Mouse (Mus musculus) thymus, postnatal 14 days (tissue): ENCODE results near the gene Nsmce1.

Source experiments
- DNase-seq: peaks from one replicate; pipeline ENCODE4 v3.0.0; 2021

Gene Nsmce1

GRCm38 (mm10) chr7:125488706-125489105 lies 2.7 kb downstream of the Nsmce1 start:
- DNase-seq = peak; percentile 57

GRCm38 (mm10) chr7:125487126-125487525 lies 4.3 kb downstream of the Nsmce1 start:
- DNase-seq = peak; percentile 69

GRCm38 (mm10) chr7:125486121-125486630 lies 5.2 kb downstream of the Nsmce1 start:
- peak; percentile 44 for DNase-seq

- DNase-seq = no peak
Measured at GRCm38 (mm10) chr7:125484791-125485190, 6.6 kb downstream of the Nsmce1 start.

GRCm38 (mm10) chr7:125482886-125483285 lies 8.5 kb downstream of the Nsmce1 start:
- DNase-seq = no peak

- DNase-seq = no peak
Measured at GRCm38 (mm10) chr7:125482339-125482738, 9.1 kb downstream of the Nsmce1 start.

- DNase-seq = no peak
Measured at GRCm38 (mm10) chr7:125480518-125480917, 10.9 kb downstream of the Nsmce1 start.

- DNase-seq = no peak
Measured at GRCm38 (mm10) chr7:125478391-125478984, 12.9 kb downstream of the Nsmce1 start.

- peak; percentile 37 for DNase-seq
Measured at GRCm38 (mm10) chr7:125475601-125476251, 15.7 kb downstream of the Nsmce1 start.

GRCm38 (mm10) chr7:125474535-125474934 lies 16.9 kb downstream of the Nsmce1 start:
- no peak for DNase-seq

GRCm38 (mm10) chr7:125471991-125472741 lies 19.2 kb downstream of the Nsmce1 start:
- peak; percentile 90 for DNase-seq

- peak; percentile 62 for DNase-seq
Measured at GRCm38 (mm10) chr7:125470901-125471300, 20.5 kb downstream of the Nsmce1 start.

- peak; percentile 84 for DNase-seq
Measured at GRCm38 (mm10) chr7:125469937-125470336, 21.5 kb downstream of the Nsmce1 start.

GRCm38 (mm10) chr7:125462200-125462599 lies 29.2 kb downstream of the Nsmce1 start:
- DNase-seq = no peak

GRCm38 (mm10) chr7:125453671-125454070 lies 37.7 kb downstream of the Nsmce1 start:
- DNase-seq = no peak

GRCm38 (mm10) chr7:125451078-125451477 lies 40.3 kb downstream of the Nsmce1 start:
- no peak for DNase-seq

GRCm38 (mm10) chr7:125450678-125451077 lies 40.7 kb downstream of the Nsmce1 start:
- DNase-seq = no peak

GRCm38 (mm10) chr7:125444464-125445401 lies 46.7 kb downstream of the Nsmce1 start, which contains the start of gene Kdm8:
Gene Kdm8, plus strand, starts transcription at chr7:125444676.
- peak; percentile 96 for DNase-seq

- peak; percentile 21 for DNase-seq
Measured at GRCm38 (mm10) chr7:125444076-125444463, 47.3 kb downstream of the Nsmce1 start.

GRCm38 (mm10) chr7:125442323-125442722 lies 49.1 kb downstream of the Nsmce1 start:
- DNase-seq = no peak

- no peak for DNase-seq
Measured at GRCm38 (mm10) chr7:125434666-125435290, 56.6 kb downstream of the Nsmce1 start.

- DNase-seq = no peak
Measured at GRCm38 (mm10) chr7:125433874-125434273, 57.5 kb downstream of the Nsmce1 start.
